Mouse (Mus musculus) adrenal gland, postnatal 25 days (tissue): ENCODE results near the gene Scn8a. TPM values are rescaled to one million over a fixed set of nuclear protein-coding genes. Genes with fewer than 3 reads are reported as not detected.

ENCODE experiments used
- DNase-seq: peaks from one replicate; pipeline ENCODE4 v3.0.0; 2021; ENCODE audit warnings: mixed read lengths
- total RNA-seq: library from RNA; stranded (reverse); gene quantifications from 2 replicates; pipeline ENCODE4 v1.2.3, GENCODE M21; 2021

Gene Scn8a
- total RNA-seq, 1 experiment from 2014 or later: 4.4 TPM

DNA sequence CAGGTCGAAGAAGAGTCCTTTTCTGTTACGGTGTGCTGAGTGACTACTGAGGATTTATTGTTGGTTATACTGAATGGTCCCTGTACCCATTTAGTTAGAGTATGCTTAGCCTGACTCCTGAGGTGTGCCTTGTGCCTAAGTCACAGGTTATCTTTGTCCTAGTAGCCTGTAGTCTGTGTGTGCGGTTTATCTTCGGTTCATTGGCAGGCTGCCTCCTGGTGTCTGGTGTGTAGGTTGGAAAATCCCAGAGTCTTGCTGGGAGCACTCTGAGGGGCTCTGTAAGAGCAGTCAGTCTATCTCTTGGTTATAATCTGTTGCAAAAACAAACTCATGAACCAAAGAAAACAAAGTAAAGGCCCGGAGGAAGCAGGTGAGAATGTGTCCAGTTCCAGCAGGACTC is 11.7 kb downstream of the Scn8a start:
- DNase-seq: no peak

- no peak for DNase-seq
These were observed 14.8 kb downstream of the Scn8a start for GRCm38 (mm10) chr15:100884481-100884880.

- no peak for DNase-seq
These were observed 22.3 kb downstream of the Scn8a start for GRCm38 (mm10) chr15:100891962-100892361.

DNA sequence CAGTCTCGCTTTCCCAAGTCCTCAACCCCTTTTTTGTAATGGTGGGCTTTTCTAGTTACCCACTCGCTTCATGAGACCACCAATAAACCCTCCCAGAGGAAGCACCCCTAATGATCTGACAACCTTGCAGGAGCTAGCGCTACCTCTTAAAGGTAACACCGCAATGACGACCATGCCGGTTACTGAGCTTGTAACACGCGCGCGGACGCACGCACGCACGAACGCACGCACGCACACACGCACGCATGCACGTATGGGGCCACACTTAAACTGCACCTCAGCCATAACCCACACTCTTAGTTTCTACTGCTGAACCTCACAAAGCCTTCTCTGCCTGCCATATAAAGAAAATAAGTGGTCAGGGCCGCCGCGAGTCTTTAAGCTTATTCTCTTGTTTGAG is 26.8 kb downstream of the Scn8a start:
- DNase-seq: no peak

- DNase-seq: no peak
These were observed 34.2 kb downstream of the Scn8a start for GRCm38 (mm10) chr15:100903811-100904210.

DNA sequence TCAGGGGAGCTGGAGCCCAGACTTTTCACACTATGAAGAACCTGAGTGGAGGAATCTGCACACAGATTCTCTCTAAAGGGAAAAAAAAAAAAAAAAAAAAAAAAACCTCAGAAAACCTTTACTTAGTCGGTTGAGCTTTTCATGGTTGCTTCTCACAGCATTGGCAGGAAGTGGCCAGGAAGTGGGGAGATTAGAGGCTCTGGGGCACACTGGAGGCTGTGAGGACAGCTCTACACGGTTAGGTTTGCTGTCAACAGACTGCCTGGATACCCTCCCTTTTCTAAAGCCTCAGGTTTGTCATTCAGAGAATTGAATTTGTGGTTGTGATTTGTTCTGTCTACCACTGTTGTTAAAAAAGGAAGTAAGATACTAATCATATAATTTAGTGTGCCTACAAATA is 35.3 kb downstream of the Scn8a start:
- no peak for DNase-seq

GRCm38 (mm10) chr15:100905751-100906150 is 36.1 kb downstream of the Scn8a start:
- no peak for DNase-seq

- no peak for DNase-seq
These were observed 39.2 kb downstream of the Scn8a start for GRCm38 (mm10) chr15:100908817-100909216.

- DNase-seq: no peak
These were observed 40.1 kb downstream of the Scn8a start for GRCm38 (mm10) chr15:100909734-100910163.

GRCm38 (mm10) chr15:100910381-100910841 is 40.8 kb downstream of the Scn8a start:
- peak; percentile 49 for DNase-seq

- no peak for DNase-seq
These were observed 43.1 kb downstream of the Scn8a start for GRCm38 (mm10) chr15:100912676-100913266.

DNA sequence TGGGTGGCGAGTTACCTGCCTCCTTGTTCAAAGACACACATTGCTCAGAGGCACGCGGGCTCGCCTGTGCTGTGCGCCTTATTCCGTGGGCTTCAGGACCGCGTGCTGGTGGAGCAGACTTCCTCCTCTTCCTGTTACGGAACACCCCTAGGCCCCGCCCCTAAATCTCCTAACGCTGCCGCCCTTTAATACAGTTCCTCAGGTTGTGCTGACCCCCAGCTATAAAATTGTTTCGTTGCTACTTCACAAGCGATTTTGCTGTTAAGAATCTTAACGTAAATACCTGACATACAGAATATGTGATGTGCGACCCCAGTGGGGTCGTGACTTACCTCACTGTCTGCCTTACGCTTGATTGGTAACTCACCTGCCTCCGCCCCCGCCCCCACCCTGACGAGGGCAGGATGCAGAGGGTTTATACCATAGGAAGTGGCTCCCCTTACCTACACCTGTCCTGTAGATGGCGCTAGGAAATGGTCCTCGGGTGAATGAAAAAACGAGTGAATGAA is 45.1 kb downstream of the Scn8a start:
- DNase-seq: no peak

DNA sequence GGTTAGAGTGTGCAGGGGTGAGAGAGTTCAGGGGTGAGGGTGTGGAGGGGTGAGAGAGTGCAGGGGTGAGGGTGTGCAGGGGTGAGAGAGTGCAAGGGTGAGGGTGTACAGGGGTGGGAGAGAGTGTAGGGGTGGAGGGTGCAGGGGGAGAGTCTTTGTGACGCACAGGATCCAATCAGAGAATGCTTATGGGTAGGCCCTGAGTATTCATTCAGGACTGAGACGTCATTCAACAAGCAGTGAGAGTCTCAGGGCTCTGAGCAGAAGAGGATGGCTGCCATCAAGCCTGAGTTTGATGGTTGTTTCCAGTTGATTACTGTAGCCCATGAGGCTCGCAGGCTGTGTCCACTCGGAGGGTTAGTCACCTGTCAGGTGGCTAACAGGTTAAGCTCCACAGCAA is 48.4 kb downstream of the Scn8a start:
- no peak for DNase-seq

- no peak for DNase-seq
These were observed 52.6 kb downstream of the Scn8a start for GRCm38 (mm10) chr15:100922210-100922609.

- DNase-seq: peak; percentile 53
These were observed 53.8 kb downstream of the Scn8a start for GRCm38 (mm10) chr15:100923476-100923875.

DNA sequence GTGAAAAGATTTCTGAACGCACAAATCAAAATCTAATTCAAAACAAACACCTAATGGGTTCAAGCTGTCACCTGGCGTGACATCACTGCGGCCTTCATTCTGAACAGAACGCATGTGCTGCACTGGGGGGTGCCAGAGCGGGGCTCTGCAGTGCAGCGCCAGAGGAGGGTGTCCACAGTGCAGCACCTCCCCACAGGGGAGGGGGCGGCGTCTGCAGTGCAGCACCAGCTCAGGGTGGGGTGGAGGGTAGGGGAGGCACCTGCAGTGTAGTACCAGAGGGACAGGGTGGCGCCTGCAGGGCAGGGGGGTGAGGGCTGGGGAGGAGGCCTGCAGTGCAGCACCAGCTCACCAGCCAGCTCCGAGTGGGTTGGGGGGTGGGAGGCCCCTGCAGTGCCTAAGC is 55.3 kb downstream of the Scn8a start:
- DNase-seq: no peak

- no peak for DNase-seq
These were observed 60.8 kb downstream of the Scn8a start for GRCm38 (mm10) chr15:100930477-100930876.

DNA sequence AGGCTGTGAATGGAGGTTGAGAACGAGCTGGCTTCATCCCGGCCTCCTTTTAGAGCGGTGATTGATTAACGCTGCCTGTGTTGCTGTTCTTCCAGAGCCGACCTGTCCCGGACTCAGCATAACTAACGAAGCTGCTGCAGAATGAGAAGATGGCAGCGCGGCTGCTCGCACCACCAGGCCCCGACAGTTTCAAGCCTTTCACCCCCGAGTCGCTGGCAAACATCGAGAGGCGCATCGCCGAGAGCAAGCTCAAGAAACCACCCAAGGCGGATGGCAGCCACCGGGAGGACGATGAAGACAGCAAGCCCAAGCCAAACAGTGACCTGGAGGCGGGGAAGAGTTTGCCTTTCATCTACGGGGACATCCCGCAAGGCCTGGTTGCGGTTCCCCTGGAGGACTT is 66.5 kb downstream of the Scn8a start:
- DNase-seq: no peak

DNA sequence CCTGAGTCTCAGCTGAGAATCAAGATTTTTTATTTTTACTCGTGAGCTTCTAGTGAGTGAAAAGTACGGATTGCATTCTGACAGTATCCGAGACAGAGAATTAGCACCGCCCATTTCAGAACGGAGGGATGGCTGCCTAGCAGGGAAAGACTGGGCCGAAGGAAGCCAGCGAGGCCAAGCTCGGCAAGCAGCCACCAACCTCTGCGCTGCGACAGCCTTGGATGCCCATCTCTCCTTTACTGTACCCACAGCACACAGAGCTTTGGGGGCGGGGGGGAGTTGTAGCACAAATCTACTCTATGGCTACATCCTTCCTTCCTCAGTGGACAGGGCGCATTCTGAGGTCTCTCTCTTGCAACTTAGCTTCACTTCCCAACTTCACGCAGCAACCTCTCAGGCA is 78.7 kb downstream of the Scn8a start:
- DNase-seq: no peak

DNA sequence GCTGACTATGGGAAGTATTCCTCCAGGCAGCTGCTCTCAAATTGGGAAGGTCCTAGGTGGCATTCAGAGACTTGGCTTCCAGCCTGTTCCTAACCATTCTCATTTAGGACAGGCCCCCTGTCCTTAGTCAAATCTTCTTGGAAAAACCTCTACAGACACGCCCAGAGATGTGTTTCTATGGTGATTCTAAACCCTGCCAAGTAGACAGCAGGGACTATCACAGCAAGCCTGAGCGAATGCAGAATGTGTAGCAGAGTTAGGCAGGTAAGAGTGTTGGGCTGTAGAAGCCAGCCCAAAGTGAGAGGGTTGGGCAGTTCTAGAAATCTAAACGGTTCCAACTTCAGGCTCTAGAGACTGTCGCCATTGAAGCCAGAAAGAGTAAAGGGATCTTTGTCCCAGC is 79.5 kb downstream of the Scn8a start:
- no peak for DNase-seq

GRCm38 (mm10) chr15:100951491-100951890 is 81.8 kb downstream of the Scn8a start:
- no peak for DNase-seq

- no peak for DNase-seq
These were observed 82.6 kb downstream of the Scn8a start for GRCm38 (mm10) chr15:100952292-100952691.

GRCm38 (mm10) chr15:100952854-100953253 is 83.2 kb downstream of the Scn8a start:
- DNase-seq: no peak

DNA sequence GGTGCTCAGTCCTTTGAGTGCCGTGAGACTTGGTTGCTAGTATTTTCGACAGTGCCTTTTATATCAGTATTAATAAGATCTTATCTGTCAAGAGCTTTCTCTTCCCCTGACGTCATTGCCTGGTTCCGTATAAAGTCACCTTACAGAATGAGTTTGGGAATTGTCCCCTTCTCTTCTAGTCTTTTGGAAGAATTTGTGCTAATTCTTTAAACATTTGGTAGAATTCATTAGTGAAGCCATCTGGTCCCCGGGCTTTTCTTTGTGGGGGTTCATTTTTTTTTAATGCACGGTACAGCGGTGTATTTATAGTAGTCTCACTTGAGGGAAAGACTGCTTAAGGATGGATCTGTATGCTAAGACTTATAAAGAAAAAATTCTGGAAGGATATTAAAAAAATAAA is 84.3 kb downstream of the Scn8a start:
- DNase-seq: no peak

- DNase-seq: no peak
These were observed 85.1 kb downstream of the Scn8a start for GRCm38 (mm10) chr15:100954751-100955150.
